Mouse (Mus musculus) CD4-positive, CD25-positive, alpha-beta regulatory T cell, adult 4 months (primary cell): Measurements from ENCODE around the gene Rbm4b. TPM values are rescaled to one million over a fixed set of nuclear protein-coding genes. Genes with fewer than 3 reads are reported as not detected.
"Not testable (repeated sequence)": the region's sequence is repeated elsewhere in the genome, so short reads cannot be mapped to it uniquely, and the experiment has no call there.

Source experiments
- ATAC-seq: one replicate; pipeline ENCODE4 v1.8.0; 2017
- polyA plus RNA-seq, 2 experiments: library from polyadenylated mRNA; unstranded; fragments of 100-300 nt; shearing (Covaris generic); gene quantifications; one replicate each; pipeline ENCODE4 v1.2.1; 2017

Rbm4b gene
- polyA plus RNA-seq, 2 experiments from 2014 or later = 105 to 151 TPM

DNA sequence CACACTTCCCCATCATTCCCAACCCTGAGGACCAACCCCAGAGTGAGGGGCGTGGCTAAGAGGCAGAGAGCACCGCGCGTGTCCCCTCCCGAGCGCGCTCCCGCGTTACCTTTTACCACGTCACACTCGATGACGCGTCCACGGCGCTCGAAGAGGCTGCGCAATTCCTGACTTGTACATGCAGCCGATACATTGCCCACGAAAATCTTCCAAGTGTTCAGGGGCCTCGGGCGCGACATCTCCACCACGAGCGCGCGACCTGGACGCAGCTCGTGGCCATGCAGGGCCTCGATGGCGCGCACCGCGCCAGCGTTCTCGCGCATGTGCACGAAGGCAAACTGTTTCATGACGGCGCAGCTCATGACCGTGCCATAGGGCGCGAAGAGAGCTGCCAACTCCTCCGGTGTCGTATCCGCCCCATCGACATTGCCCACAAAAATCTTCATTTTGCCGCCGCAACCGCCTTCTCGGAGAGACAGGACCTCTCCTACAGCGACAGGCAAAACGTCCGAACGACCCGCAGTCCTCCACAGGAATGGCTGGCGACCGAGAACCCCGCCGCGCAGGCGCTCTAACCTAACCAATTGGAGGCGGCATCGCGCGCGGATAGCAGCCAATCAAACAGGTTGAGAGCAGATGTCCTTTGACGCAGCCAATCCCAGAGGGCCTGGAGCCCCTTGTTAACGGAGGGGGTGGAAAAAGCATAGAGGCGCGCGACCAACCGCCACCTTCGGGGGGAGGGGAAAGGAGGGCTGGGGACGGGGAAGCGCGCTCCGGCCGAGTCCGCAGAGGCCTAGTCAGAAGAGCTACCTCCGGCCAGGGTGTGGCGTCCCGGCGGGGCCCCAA lies 55.0 kb downstream of the Rbm4b start, which contains the start of the genes Gm21992 and Rbm14:
Gm21992 (minus strand) TSS at position 550 of the 846 bp plus-strand sequence.
Rbm14 (minus strand) TSS at position 572 of the 846 bp plus-strand sequence.
- ATAC-seq = peak; percentile 94

DNA sequence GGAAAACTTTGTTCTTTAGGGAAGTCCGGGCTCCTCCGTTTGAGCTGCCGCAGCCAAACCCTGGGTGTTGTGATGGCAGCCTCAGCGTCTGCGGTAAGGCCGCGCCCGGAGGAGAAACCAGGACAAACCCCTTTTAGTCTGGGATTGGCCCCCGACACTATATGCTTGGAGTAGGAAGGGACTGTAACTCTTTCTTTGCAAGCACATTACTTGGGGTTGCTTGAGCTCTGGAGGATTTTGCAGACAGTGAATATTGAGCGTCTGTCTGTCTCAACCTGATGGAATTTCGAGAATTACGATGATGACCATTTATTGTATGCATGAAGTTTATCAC lies 55.6 kb downstream of the Rbm4b start:
- ATAC-seq = no peak

DNA sequence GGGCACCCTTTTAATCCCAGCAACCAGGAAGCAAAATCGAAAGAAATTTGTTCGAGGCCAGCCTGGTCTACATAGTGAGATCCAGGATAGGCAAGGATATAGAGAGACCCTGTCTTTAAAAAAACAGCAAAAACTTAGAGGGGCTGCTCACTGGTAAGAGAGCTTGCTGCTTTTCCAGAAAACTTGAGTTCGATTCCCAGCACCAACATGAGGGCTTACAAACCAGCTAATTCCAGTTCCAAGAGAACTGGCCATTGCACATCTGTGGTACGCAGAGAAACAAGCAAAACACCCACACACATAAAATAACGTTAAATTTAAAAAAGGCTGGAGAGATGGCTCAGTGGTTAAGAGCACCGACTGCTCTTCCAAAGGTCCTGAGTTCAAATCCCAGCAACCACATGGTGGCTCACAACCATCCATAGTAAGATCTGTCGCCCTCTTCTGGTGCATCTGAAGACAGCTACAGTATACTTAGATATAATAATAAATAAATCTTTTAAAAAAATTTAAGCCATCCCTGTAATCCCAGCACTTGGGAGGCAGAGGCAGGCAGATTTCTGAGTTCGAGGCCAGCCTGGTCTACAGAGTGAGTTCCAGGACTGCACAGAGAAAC lies 56.1 kb downstream of the Rbm4b start:
- not testable (repeated sequence) for ATAC-seq

DNA sequence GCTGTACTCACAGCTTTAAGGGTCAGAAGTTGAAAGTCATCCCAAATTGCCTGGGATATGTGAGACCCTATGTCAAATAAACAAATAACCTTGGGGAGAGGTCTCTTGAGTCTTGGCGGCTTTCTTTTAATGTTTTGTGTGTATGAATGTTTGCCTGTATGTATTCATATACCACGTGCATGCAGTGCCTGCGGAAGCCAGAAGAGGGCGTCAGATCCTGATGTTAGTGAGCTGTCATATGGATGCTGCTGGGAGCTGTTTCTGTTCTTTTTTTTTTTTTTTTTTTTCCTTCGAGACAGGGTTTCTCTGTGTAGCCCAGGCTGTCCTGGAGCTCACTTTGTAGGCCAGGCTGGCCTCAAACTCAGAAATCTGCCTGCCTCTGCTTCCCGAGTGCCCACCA lies 56.7 kb downstream of the Rbm4b start:
- ATAC-seq = no peak

Other genes with a start within 250 kb of the Rbm4b start
- gene Pcx, start 246.0 kb upstream of the Rbm4b start, polyA plus RNA-seq = 1 to 10 TPM in 1 of 2 experiments, under 1 TPM in 1; 0.73 to 3.6 TPM
- gene Lrfn4, start 140.8 kb upstream of the Rbm4b start, polyA plus RNA-seq = not detected
- 10 to 100 TPM; 45.3 to 50.7 TPM for gene Rce1, start 130.9 kb upstream of the Rbm4b start, polyA plus RNA-seq
- not detected for gene Gm960, start 57.8 kb upstream of the Rbm4b start, polyA plus RNA-seq
- under 1 TPM; 0.13 to 0.18 TPM for gene Sptbn2, start 45.3 kb upstream of the Rbm4b start, polyA plus RNA-seq
- 10 to 100 TPM; 27.9 to 49.0 TPM for gene Rbm4, start 37.4 kb downstream of the Rbm4b start, polyA plus RNA-seq
- 10 to 100 TPM; 29.3 to 43.9 TPM for gene Gm21992, start 55.1 kb downstream of the Rbm4b start, polyA plus RNA-seq
- gene Rbm14, start 55.1 kb downstream of the Rbm4b start, polyA plus RNA-seq = 10 to 100 TPM; 22.1 to 53.5 TPM
- 100 to 1,000 TPM; 137 to 175 TPM for gene Ccs, start 82.8 kb downstream of the Rbm4b start, polyA plus RNA-seq
- gene Ccdc87, start 82.9 kb downstream of the Rbm4b start, polyA plus RNA-seq = not detected
- gene Ctsf, start 98.6 kb downstream of the Rbm4b start, polyA plus RNA-seq = 1 to 10 TPM; 2.0 to 4.8 TPM
- not detected for gene Actn3, start 121.4 kb downstream of the Rbm4b start, polyA plus RNA-seq
- 1 to 10 TPM; 3.7 to 6.2 TPM for gene Zdhhc24, start 122.2 kb downstream of the Rbm4b start, polyA plus RNA-seq
- 1 to 10 TPM in 1 of 2 experiments, under 1 TPM in 1; 0.38 to 1.7 TPM for gene Bbs1, start 150.1 kb downstream of the Rbm4b start, polyA plus RNA-seq
- 10 to 100 TPM; 39.4 to 67.8 TPM for gene Dpp3, start 171.8 kb downstream of the Rbm4b start, polyA plus RNA-seq
- gene Peli3, start 186.6 kb downstream of the Rbm4b start, polyA plus RNA-seq = under 1 TPM in 1 of 2 experiments, not detected in 1; 0.33 TPM
- gene Mrpl11, start 205.7 kb downstream of the Rbm4b start, polyA plus RNA-seq = 10 to 100 TPM; 75.6 to 83.6 TPM
- 1 to 10 TPM in 1 of 2 experiments, under 1 TPM in 1; 0.90 to 2.1 TPM for gene Npas4, start 233.8 kb downstream of the Rbm4b start, polyA plus RNA-seq